Mouse (Mus musculus) heart, adult 2 months (tissue): Measurements from ENCODE around the gene Gm20388. TPM values are rescaled to one million over a fixed set of nuclear protein-coding genes. Genes with fewer than 3 reads are reported as not detected.

Experiments used
- DNase-seq, 2 experiments: peaks; one replicate each; pipeline ENCODE4 v3.0.0; 2021
- H3K27ac ChIP-seq: fragments of 200-600 bp; 2 replicates; pipeline ENCODE4 v1.8.1; 2022
- H3K27me3 ChIP-seq: fragments of 200-500 bp; 2 replicates; pipeline ENCODE4 v1.6.1; 2012; ENCODE audit warnings: mild to moderate bottlenecking, low read length, inconsistent platforms, mixed read lengths; ENCODE audit not compliant: control insufficient read depth, insufficient read depth
- H3K36me3 ChIP-seq: fragments of 200-500 bp; 2 replicates; pipeline ENCODE4 v1.6.1; 2012; ENCODE audit warnings: low read length, inconsistent platforms; ENCODE audit not compliant: control insufficient read depth, insufficient read depth
- H3K4me1 ChIP-seq: fragments of 200-500 bp; 2 replicates; pipeline ENCODE4 v1.6.1; 2011; ENCODE audit warnings: low read length; ENCODE audit not compliant: control insufficient read depth, insufficient read depth
- H3K4me3 ChIP-seq: fragments of 200-600 bp; 2 replicates; pipeline ENCODE4 v1.8.1; 2022
- H3K79me2 ChIP-seq: fragments of 200-500 bp; replicated peaks from 2 replicates; pipeline ENCODE4 v1.6.1; 2012; ENCODE audit warnings: mild to moderate bottlenecking, inconsistent platforms, low read length, moderate library complexity, mixed read lengths; ENCODE audit not compliant: control insufficient read depth, insufficient read depth
- H3K9ac ChIP-seq: fragments of 200-500 bp; 2 replicates; pipeline ENCODE4 v1.6.1; 2012; ENCODE audit warnings: low read depth, mild to moderate bottlenecking, control low read depth, inconsistent platforms, low read length, mixed read lengths
- CTCF ChIP-seq: fragments of 200-600 bp; IDR thresholded peaks from 2 replicates; pipeline ENCODE4 v1.8.1; 2022; ENCODE audit warnings: antibody characterized with exemption, mild to moderate bottlenecking, moderate library complexity
- EP300 ChIP-seq: fragments of 200-500 bp; IDR thresholded peaks from 2 replicates; pipeline ENCODE4 v1.6.1; 2011; ENCODE audit warnings: low read depth, low read length, control low read depth; ENCODE audit not compliant: insufficient read depth
- POLR2A ChIP-seq: fragments of 200-500 bp; IDR thresholded peaks from 2 replicates; pipeline ENCODE4 v1.6.1; 2011; ENCODE audit warnings: mild to moderate bottlenecking, low read depth, low read length, control low read depth; ENCODE audit not compliant: insufficient read depth
- WGBS: fragments of 180-500 bp; shearing (Covaris S2); methylation state at CpG from one replicate; pipeline ENCODE4 v1.1.7; 2018; 5-methylcytosine and 5-hydroxymethylcytosine counted together
- intact Hi-C: fragments of 180-260 bp; cut with DNase I; formaldehyde crosslinking; loops from one replicate; pipeline ENCODE4 v1.15.1; 2025
- polyA plus RNA-seq: library from polyadenylated mRNA; depleted of rRNA; stranded (reverse); fragments of >200 nt; gene quantifications from 2 replicates; pipeline ENCODE4 v1.2.3, GENCODE M21; 2012
- total RNA-seq, 2 experiments: library from RNA; stranded (reverse); gene quantifications; 2 replicates each; pipeline ENCODE4 v1.2.3; 2021

Gm20388 gene
- total and polyA plus RNA-seq, 3 experiments: 1.8 to 32.3 TPM; not detected in 1

DNA sequence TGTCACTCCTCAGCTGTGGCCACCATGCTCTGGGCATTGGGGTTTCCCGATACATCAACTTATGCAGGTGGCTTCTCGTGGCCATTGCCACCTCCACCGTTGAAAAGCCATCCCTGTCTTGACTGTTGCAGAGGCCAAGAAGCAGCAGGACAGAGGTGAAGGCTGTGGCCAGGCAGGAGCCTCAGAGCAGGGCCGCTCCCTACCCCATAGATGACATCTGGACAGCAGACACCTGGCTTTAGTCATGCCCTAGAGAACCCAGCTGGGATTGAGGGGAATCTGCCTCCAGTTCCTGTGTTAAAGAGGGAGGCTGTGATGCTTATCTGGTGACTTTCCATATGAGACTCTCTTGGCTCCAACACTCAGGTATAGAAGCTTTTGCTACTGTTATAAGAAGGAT lies 3767.7 kb downstream of the Gm20388 start:
- no peak for DNase-seq
- Histone ChIP-seq H3K4me1 (no peaks in the 10 kb centered on the region), H3K27me3 (no peaks in the 10 kb centered on the region), H3K27ac (no peak overlapping the region), H3K36me3 (no peaks in the 10 kb centered on the region), H3K9ac (no peak overlapping the region), H3K79me2 (no peaks in the 10 kb centered on the region), H3K4me3 (no peak overlapping the region)
- WGBS: 86% methylated on average over 4 of the region's 4 CpGs
- intact Hi-C loops: no loop called here
- TF ChIP-seq EP300 (no peak), CTCF (no peak), POLR2A (no peak)

GRCm38 (mm10) chr8:123682073-123682761 lies 3771.6 kb downstream of the Gm20388 start:
- Histone ChIP-seq H3K27me3 (no peaks in the 10 kb centered on the region; the same call in 1 of the 2 replicates), H3K9ac (no peak overlapping the region), H3K27ac (no peak overlapping the region), H3K79me2 (no peaks in the 10 kb centered on the region), H3K4me1 (no peaks in the 10 kb centered on the region), H3K36me3 (no peaks in the 10 kb centered on the region), H3K4me3 (no peak overlapping the region)
- no peak for DNase-seq
- no peak for TF ChIP-seq POLR2A
- TF ChIP-seq EP300: no peak
- no peak for TF ChIP-seq CTCF
- intact Hi-C loops: no loop called here
- WGBS: 33% methylated on average over 18 of the region's 18 CpGs

DNA sequence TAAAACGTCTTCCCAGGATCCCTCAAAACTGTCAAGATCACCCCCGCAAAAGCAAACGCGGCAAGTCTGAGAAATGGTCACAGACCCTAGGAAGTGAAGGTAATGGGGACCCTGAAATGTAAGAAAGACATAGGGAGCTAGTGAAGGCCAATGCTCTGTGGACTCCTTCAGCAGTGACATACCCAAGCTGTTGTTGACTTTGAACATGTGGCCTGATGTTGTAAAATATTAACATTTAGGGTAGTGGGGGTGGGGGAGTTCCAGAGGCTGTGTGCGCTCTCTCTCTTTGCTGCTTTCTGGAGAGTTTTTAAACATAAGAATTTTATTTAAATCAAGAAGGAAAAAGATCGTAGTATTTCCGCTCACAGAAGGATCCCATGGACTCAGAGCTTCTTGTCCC lies 3772.7 kb downstream of the Gm20388 start:
- 73% methylated on average over 7 of the region's 7 CpGs for WGBS
- no peak for DNase-seq
- no peak overlapping the region for H3K4me3 ChIP-seq
- intact Hi-C loops: no loop called here
- no peaks in the 10 kb centered on the region for H3K4me1 ChIP-seq
- H3K27ac ChIP-seq: no peak overlapping the region
- no peak for TF ChIP-seq EP300
- TF ChIP-seq POLR2A: no peak
- no peak for TF ChIP-seq CTCF
- no peak overlapping the region for H3K9ac ChIP-seq
- no peaks in the 10 kb centered on the region for H3K36me3 ChIP-seq
- H3K27me3 ChIP-seq: no peaks in the 10 kb centered on the region; the same call in 1 of the 2 replicates
- H3K79me2 ChIP-seq: no peaks in the 10 kb centered on the region

DNA sequence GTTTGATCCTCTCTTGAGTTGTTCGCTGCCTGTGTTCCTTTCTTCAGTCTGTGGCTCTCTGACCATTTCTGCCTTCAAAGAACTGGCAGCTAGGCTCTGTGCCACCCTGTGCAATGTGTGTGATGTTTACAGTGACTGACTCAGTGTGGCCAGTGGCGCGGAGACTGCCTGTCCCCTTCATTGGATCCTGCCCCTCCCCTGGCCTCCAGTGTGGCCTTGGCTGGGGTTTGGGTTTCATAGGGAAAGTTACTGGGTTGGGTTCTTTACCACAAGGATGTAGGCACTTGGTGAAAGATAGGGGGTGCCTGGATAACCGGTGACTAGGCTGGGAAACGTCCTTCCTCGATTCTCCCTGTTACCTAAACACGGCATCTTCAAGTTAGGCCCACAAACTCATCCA lies 3774.2 kb downstream of the Gm20388 start:
- Histone ChIP-seq H3K27ac (no peak overlapping the region), H3K79me2 (no peaks in the 10 kb centered on the region), H3K36me3 (no peaks in the 10 kb centered on the region), H3K4me1 (no peaks in the 10 kb centered on the region), H3K27me3 (no peaks in the 10 kb centered on the region; the same call in 1 of the 2 replicates), H3K9ac (no peak overlapping the region), H3K4me3 (no peak overlapping the region)
- TF ChIP-seq CTCF: no peak
- TF ChIP-seq POLR2A: no peak
- TF ChIP-seq EP300: no peak
- WGBS: 88% methylated on average over 7 of the region's 7 CpGs
- intact Hi-C loops: no loop called here
- DNase-seq: no peak

- Histone ChIP-seq H3K27me3 (no peaks in the 10 kb centered on the region; the same call in 1 of the 2 replicates), H3K9ac (no peak overlapping the region), H3K27ac (no peak overlapping the region), H3K4me1 (no peaks in the 10 kb centered on the region), H3K36me3 (no peaks in the 10 kb centered on the region), H3K79me2 (no peaks in the 10 kb centered on the region), H3K4me3 (no peak overlapping the region)
- TF ChIP-seq EP300 (no peak), CTCF (no peak), POLR2A (no peak)
- DNase-seq: no peak
- WGBS: 84% methylated on average over 4 of the region's 4 CpGs
- intact Hi-C loops: no loop called here
Measured at GRCm38 (mm10) chr8:123685477-123685876, 3774.8 kb downstream of the Gm20388 start.

GRCm38 (mm10) chr8:123687826-123688225 lies 3777.2 kb downstream of the Gm20388 start:
- H3K4me1 ChIP-seq: no peaks in the 10 kb centered on the region
- intact Hi-C loops: no loop called here
- WGBS: 54% methylated on average over 4 of the region's 4 CpGs
- no peak for DNase-seq
- H3K27me3 ChIP-seq: no peaks in the 10 kb centered on the region; the same call in 1 of the 2 replicates
- TF ChIP-seq POLR2A (no peak), EP300 (no peak), CTCF (no peak)
- no peak overlapping the region for H3K9ac ChIP-seq
- H3K27ac ChIP-seq: no peak overlapping the region
- no peaks in the 10 kb centered on the region for H3K36me3 ChIP-seq
- no peaks in the 10 kb centered on the region for H3K79me2 ChIP-seq
- H3K4me3 ChIP-seq: no peak overlapping the region
